Mouse (Mus musculus) E14TG2a.4 (cell line): Measurements from ENCODE around the gene Btn1a1.

Experiments used
- CTCF ChIP-seq: conservative IDR thresholded peaks from 2 replicates; pipeline ENCODE4 v1.5.1; 2014; ENCODE audit warnings: low read length
- NANOG ChIP-seq: IDR thresholded peaks from 2 replicates; pipeline ENCODE4 v1.6.1; 2014; ENCODE audit warnings: borderline replicate concordance, low read length, mixed read lengths
- POU5F1 ChIP-seq: IDR thresholded peaks from 2 replicates; pipeline ENCODE4 v1.6.1; 2014; ENCODE audit warnings: low read length, borderline replicate concordance

- TF ChIP-seq CTCF (no peak), NANOG (no peak), POU5F1 (no peak)
These were observed 1.5 kb downstream of the Btn1a1 start for GRCm38 (mm10) chr13:23464224-23464637.
